Mouse (Mus musculus) T-helper 1 cell (primary cell): ENCODE results near the gene Sntg2.

ENCODE experiments used
- in situ Hi-C: fragments of 300-600 bp; cut with MboI, MseI; formaldehyde crosslinking; loops from one replicate; pipeline ENCODE4 v1.15.1; 2025; ENCODE audit warnings: high pct_unique_total_duplicates

The Sntg2 gene

DNA sequence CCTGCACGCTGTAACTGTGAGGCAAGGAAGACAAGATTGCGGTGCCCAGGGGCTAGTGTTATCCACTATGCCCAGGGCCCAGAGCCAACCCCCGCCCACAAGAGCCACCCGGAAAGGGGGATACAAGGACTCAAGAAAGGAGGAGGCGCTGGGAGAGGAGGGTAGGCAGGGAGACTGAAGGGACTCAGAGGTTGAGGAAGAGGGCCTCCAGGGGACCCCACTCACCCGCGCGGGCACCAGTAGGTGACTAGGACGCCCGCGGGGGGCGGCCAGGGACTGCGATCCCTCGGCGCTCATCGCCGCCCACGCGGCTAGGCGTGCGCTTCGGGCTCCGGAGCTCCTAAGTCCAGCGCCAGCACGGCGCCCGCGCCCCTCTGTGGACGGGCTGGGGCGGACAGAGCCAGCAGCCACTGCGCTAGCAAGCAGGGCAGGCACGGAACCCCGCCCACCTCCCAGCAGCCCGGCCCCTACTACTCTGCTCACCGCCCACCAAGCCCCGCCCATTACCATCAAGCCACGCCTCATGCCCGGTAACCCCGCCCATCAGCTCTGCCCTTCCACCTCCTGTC lies at the start of gene Sntg2:
TSS of gene Sntg2 (minus strand) at position 443 of the 569 bp plus-strand sequence.
- in situ Hi-C loops: no loop called here

DNA sequence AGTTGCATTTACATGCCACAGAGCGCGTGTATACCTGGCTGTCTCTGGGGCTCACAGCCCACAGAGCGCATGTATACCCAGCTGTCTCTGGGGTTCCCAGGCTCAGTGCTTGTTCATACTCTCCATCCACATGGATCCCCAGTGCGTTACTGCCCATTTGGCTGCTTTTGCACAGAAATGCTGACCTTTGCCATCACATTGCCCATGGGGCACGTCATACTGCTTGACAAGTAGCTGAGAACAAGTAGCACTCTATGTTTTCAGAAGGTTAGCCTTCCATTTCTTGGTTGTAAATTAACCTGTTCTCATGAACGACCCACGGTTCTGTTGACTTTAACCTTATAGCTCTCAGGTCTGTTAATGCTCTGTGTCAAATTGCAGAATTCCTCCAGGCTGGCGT lies 43.4 kb upstream of the Sntg2 start:
- in situ Hi-C loops: no loop called here

DNA sequence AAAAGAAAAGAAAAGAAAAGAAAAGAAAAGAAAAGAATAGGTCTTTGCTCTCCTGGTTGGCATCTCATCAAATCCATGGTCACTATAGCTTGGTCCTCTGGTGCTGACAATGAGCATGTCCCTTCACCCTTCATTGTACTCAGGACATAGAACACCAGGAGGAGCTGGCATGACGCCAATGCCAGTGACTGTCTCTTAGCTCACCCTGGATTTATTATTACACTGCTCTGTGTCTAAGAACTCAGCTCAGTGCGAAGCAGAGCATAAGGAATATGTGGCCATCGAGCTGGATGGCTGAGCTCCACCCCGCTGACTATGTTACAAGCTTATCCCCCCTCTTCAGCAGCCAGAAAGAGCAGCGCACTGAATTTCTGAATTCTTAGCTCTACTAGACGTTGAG lies 42.8 kb upstream of the Sntg2 start:
- in situ Hi-C loops: no loop called here

DNA sequence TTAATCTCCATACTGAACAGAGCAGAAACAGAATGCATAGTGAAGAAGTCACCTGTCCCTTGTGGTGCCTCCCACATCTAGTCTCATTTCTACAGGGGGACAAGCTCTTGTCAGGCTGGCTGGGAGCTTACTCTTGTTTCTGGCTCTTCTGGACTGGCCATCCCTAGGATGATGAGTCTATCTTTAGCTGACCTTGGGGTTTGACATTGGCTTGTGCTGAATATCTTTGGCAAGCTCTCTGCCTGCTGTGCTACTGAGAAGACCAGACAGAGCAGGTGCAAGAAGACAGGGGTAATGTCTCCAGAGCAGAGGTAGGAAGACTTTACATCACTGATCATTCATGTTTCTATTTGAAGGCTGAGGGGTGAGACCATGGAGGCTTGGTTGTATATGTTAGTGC lies 29.5 kb upstream of the Sntg2 start:
- in situ Hi-C loops: no loop called here

DNA sequence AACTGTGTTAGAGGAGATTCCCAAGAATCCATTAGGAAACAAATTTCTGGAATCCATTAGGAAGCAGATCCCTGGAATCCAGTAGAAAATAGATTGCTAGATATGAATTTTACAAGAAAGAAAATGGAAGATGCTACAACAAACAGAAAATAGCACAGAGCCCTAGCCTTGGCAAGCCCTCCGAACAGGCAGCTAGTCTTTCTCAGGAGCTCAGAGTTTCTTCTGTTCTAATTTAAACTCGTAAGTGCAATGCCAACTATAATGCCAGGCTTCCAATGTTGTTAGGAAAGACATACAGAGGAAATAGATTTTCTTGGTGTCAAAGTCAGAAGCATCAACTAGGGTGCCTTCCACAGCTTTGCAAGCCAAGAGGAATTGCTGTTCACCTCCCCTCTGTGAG lies 27.4 kb upstream of the Sntg2 start:
- in situ Hi-C loops: no loop called here

DNA sequence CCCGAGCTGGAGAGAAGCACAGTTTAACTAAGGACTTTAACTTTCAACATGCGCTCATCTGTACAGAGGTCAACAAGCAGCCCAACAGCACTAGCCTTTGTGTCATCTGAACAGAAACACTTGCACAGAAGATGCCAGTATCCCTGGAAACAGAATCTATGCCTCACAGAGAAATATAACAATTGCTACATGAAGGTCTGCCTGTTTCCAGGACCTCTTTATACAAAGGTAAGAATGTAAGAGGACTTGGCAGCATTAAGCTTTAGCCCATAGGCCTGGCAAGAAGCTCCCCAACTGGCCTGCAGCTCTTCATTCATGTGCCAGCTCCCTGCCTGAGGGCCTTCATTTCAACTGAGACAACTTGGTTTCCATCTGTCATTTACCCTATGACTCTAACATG lies 26.9 kb upstream of the Sntg2 start:
- in situ Hi-C loops: no loop called here

DNA sequence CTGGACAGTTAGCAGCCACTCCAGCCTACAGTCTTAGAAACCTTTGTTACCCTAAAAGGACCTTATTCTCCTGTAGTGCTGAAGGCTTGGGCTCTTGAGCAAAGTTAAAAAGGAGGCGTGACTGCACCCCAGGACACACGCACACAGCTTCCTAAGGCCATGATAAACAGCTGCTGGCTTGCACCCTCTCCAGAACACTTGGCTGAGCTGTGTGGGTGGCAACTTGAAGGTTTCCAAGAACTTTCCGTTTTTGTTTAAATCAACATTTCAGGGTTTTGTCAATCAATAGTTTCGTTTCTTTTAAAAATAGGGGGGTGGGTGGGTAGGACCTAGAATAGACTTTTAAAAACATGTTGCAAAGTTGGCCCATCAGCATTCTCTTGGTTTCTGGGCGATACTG lies 882 bp downstream of the Sntg2 start:
- in situ Hi-C loops: no loop called here

DNA sequence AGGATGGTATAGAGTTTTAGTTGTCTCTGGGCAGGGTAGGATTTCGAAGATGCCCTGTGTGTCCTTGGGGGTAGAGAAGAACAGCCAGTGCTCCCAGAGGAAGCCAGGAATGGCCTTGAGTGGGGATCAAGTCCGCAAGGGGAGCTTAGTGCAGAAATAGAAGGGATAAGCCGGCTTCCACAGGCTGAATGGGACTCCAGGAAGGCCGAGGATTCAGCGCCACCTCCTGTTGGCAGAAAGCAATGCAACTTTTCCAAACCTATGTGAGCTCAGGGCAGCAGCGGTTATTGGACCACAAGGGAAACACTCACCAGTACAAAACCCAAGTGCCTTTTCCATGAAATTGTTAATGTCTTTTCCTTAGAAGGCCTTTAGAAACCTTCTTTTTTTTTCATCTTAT lies 3.4 kb downstream of the Sntg2 start:
- in situ Hi-C loops: no loop called here

DNA sequence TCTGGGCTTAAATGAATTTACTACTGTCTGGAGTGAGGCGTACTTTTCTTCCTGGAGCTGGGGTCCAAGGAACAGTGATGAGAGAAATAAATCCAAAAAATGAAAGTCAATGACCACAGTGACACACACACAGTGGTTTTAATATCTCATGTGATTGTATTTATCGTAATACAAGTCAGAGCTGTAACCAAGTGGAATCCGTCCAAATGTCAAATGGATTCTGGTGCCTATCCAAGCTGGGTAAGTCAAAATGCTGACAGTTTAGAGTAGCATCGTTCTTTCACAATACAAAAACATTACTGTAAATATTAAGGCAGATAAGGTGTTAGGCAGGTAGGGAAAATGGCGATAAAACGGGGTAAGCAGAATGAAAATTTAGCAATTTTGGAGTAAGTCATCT lies 4.0 kb downstream of the Sntg2 start:
- in situ Hi-C loops: no loop called here

DNA sequence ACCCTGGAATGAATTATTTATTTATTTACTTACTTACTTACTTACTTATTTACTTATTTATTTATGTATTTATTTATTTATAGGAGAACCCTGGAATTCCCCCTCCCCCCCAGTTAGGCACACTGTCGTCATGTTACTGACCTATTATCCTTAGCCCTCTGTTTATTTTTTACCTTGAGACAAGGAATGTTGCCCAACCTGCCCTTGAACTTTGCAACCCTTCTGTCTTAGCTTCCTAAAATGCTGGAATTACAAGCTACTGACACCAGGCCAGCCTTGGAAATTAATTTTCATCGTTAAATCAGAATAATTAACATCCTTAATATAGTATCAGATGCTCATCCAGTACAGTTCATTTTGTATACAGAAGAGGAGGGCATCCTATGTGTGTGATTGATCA lies 10.9 kb downstream of the Sntg2 start:
- in situ Hi-C loops: no loop called here

DNA sequence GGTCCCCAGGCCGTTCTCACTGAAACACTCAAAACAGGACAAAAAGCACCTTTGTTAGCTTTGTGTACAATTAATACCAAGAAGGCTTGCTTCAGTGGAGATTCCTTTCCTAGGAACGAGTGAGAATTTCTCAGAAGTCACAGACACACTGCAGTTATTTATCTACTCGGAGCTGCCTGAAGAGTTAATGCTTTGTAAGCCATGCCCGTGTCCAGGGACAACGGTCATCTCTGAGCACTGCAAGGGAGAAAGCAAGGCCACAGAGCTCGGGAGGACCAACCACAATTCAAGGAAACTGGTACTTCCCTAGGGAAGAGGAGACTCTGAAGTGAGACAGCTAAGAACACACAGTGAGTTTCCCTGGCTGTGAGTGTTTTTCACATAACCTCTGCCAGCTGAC lies 15.5 kb downstream of the Sntg2 start:
- in situ Hi-C loops: no loop called here

DNA sequence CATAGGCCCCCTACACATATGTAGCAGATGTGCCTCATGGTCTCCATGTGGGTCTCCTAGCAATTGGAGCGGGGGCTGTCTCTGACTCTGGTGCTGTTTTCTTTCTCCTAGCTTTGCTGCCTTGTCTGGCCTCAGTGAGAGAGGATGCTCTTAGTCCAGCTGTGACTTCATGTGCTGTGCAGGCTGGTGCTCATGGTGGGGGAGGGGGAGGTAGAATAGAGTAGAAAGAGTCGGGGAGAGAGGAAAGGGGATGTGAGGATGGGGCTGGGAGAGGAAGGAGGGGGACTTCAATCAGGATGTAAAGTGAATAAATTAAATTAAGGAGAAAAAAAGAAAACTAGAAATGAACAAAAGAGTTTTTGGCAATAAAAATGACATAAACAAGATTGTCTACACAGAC lies 20.8 kb downstream of the Sntg2 start:
- in situ Hi-C loops: no loop called here

DNA sequence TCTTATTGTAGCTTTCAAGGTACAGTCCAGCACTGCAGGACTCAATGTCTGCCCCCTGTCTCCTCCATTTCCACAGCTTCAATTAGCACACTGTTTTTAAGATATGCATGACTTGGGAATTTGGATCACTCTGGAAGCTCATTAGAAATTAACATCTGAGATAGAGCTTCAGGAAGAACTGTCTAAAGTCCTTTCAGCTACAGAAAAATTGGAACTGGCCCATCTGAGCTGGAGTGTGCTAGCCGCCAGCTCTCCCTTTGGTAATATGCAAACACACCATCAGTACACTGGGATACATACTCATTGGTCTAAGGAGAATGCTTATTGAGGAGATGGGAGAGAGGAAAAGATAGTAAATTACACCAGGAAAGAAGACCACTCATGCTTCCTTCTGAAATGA lies 25.1 kb downstream of the Sntg2 start:
- in situ Hi-C loops: no loop called here

DNA sequence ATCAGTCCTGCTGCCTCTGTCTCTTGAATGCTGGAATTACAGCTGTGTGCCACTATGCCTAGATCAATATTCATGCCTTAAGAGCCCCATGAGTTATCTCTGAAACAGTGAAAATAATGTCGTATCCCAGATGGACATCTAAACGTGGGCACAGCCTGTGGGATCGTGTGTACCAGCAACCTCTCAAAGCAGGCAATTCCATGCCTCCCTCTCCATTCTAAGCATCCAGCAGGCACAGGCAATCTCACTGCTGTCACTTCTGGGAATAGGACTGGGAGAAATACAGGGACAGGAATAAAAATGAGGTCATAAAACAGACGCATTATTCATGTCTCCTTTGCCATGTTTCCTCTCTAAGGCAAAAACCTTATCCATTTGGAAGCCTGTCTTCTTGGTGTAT lies 25.9 kb downstream of the Sntg2 start:
- in situ Hi-C loops: no loop called here

DNA sequence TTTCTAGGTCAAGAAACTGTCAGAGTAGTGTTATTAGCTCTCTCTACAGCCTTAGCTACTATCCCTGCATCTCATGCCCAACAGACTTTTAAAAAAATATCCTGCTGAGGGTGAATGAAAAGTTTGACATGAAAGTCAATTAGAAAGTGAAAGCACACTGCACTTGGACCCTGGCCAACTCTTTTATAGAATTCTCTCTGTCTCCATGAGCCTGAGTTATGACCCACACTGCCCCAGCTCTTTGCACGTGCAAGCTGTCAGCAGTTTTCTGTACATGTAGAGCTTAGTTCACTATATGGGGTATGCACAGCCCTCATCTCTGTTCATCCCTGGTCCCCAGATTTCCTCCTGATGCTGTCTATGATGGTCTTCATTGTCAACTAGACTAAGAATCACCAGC lies 28.4 kb downstream of the Sntg2 start:
- in situ Hi-C loops: no loop called here

DNA sequence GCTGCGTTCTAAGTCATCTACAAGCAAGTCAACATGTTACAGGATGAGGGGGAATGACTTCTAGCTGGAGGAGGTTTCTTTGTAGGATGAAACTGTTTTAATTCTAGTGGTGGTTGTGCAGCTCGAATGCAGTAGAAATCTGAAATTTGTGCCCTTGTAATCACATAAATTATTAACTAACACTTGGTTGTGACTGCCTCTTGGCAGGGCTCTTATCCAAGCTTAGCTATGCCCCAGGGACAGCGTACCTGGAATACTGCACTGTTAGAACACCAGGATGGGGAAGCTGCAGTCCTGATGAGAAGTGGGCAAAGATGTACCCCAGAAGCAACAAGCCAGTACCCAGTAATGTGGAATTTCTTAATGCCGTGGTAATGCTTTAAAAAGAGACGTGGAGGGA lies 36.9 kb downstream of the Sntg2 start:
- in situ Hi-C loops: no loop called here

DNA sequence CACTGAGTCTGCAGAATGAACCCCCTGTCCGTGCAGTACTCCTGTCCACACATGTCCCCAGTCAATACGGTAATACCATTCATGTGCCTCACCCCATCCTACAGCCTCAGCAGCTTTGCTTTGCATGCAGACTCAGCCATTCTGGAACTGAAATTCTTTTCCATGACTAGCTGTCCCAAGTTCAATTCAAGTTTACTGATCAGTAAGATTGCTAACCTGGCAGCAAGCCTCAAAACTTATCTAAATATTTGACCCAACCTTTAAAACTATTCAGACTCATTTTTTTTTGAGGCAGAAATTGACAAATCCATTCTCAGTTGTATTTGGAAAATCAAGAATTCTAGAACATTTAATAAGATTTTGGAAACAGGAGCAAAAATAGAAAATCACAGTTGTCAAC lies 38.7 kb downstream of the Sntg2 start:
- in situ Hi-C loops: no loop called here

DNA sequence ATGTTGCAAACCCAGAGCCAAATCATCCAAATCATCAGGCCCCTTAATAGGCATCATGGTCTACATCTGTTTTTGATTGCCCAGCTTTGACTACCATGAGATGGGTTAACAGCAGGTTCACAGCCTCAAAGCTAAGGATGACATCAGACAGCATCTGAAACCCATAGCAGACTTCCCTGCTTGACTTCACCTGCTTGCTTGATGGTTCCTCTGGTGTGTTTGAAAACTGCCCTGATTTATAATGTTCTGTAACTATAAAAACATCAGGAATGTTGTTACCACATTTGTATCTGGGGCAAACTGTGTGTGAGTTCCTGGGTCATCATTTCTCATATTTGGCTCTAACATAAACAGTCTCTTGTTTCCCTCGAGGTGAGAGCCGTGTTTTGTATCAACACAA lies 55.2 kb downstream of the Sntg2 start:
- in situ Hi-C loops: no loop called here

DNA sequence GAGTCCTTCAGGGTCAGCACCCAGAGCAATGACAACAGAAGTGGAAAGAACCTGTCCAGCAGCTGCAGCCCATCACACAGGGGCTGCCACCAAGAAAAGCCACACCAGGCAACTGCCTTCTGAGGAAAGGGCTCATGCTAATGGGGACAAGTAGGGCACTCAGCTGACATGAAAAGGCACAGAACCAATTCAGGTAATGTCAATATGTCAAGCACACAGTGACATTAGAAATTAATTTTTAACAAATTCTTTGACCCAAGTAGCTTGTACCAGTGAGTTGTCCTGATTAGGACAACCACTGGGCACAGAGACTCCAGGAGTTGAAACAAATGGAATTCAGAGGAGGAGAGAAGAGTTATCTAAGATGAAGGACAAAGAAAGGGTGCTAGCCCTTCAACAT lies 60.2 kb downstream of the Sntg2 start:
- in situ Hi-C loops: no loop called here

DNA sequence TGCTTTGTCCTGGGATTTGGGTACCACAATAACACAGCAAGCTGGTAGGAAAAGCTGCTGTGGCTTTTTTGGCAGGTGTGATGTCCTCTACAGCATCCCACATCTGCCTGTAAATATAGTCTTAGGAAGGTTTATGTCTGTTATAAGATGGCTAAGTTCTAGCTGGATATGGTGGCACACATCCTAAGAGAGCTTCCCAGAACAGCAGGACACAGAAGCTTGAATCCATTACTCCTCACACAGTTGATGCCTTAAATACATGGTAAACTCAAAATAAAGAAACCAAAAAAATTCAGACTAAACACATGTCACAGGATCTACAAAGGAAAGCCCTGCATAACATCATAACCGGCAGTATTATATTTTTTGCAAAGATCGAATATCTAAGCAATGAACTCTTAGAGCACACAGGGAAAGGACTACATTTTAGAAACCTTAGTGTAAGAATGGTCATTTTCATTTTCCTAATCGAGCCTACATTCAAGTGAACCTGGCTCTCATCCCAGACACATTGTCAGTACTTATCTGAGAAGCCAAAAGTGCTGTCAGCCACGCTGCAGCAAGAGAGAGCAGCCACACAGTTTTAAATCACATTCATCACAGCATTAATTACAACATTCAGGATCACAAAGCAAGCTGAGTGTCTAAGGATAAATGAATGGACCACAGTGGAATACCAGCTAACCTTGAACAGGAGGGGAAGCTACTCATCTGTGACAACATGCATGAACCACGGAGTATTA lies 64.8 kb downstream of the Sntg2 start:
- in situ Hi-C loops: no loop called here

DNA sequence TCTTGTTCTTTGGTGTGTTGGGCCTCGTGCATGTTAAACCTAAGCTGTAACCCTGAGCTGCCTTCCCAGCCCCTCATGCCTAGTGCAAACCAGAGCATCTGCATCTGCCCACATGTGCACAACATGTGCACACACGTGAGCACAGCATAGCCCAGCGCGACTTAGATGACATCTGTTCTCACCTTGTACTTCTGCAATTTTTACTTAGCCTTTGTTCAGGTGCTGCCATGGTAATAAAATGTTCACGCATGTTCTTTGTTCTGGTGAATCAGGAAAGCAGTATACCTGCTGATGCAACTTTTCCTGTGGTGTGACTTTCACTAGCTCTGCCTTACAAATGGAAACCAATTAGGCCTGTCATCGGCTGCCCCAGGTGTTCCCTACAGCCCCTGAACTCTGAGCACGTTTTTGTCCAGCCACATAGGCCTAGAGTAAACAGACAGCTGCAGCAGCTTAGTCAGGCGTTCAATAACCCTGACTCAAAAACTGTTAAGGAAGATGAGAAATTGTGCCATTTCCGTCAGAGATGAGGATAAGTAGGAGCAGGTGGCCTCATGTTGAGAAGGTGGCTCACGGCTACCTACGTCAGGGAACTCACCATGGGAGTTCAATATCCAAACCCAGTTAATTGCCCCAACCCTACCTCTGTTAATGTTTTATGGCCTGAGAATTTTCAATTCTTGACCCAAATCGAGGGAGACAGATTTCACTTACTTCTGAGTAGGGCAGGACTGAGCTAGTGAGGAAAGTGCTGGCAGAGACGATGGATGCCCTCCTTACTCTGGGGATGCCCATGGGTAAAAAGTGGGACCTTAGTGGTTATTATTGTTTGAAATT lies 80.2 kb downstream of the Sntg2 start:
- in situ Hi-C loops: no loop called here

DNA sequence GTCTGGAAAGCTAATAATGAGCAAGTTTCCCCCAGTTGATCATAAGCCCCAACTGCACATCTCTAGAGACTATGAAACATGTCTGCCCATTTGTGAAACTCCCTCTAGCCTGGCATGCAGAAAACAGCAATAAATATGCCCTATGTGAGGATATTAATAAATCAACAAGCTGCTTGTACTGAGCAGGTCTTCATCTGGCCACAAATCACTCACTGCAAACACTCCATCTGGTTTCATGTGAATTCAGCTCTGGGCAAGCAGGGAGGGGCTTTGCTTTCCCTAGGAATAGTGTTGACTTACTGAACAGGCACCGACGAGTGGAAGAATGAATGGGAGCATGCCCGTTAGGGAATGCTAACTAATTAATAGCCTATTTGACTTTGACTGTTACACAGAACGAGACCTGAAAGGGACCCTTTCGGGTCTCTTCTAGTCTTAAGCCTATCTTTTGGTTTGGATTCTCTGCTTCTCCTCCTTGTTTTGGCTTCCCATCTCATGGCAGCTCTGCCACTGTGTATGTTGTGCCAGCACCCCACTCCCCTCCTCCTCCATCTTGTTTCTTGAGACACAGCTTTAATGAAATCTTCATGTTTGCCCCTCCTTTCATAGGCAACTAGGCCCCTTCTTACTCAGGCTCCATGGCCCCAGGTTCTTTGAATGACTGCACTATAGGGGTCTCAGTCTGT lies 86.1 kb downstream of the Sntg2 start:
- in situ Hi-C loops: no loop called here
